Mouse (Mus musculus) megakaryocyte progenitor cell, adult 5-6 weeks (primary cell): ENCODE data around the gene Pou2f2. TPM values are rescaled to one million over a fixed set of nuclear protein-coding genes. Genes with fewer than 3 reads are reported as not detected.
A peak's percentile ranks its signal among the peaks of the same experiment; 100 is the strongest.

Experiments used
- ATAC-seq: replicated peaks from 2 replicates; pipeline ENCODE4 v1.8.0; 2016; ENCODE audit warnings: mild to moderate bottlenecking, moderate TSS enrichment, inconsistent platforms; ENCODE audit not compliant: poor library complexity
- total RNA-seq, 2 experiments: library from RNA; stranded (forward) in 1 of 2; stranded (reverse) in 1 of 2; fragments of 157-497, 149-512 nt in 1 of 2; fragments of 200-1000 nt in 1 of 2; gene quantifications; 2 replicates each; pipeline versions ENCODE4 v1.2.3 to v1.2.4; 2015 to 2017

Pou2f2 gene
- 13.8 and 18.1 TPM in 2 replicates for total RNA-seq (2015)
- 2.1 and 4.1 TPM in 2 replicates for total RNA-seq (2017)

DNA sequence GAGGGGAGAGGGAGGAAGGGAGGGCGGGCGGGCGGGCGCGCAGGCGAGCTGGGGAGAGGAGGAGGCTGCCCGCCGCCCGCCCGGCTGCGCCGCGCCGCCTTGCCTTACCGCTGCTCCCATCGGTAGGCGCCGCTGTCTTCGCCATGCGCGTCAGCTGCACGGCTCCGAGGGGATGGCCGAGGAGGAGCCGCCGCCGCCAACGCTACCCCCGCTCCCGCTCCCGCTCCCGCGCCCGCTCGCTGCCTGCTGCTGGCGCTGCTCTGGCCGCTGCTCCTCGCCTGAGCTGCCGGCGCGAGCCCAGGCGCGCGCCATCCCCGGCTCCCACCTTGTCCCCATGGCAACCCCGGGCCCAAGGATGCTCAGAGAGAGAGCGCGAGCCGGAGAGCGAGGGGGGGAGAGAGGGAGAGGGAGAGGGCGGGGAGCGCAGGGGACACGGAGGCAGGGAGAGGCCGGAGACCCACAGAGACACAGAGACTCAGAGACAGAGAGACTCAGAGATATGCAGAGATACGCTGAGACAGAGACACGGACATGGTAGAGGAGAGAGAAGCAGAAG lies at the start of gene Pou2f2:
TSS of gene Pou2f2 (minus strand) at position 121 of the 556 bp plus-strand sequence.
- peak; percentile 70 for ATAC-seq

DNA sequence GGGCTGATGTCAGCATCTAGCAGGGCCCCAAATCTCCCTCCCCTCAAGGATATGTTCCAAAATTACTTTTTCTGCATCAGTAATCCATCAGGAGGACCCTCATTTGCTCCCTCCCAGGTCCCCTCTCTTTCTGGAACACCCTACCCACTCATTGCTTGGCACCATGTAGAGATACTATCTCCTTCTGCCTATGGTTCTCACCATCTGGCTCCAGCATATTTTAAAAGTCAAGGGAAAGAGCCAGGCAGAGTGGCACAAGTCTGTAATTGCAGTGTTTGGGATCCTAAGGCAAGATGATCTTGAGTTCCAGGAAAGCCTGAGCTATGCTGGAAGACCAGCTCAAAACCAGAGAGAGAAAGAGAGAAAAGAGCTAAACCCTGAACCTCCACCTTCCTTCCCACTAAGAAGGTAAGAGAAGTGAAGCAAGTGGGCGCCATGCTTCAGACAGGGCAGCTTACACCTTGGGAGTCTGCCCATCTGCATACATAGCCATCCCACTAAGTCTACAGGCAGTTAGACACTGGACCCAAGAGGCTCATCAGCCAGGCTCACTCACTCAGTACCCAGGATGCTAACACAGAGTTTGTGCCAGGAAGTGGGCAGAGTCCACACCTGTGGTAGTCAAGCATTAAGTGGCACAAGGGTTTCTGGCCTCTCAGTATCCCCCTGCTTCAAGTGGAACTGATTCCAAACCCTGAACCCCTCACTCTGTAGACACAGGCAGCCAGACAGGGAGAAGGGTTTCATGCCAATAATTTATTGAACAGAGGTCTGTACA lies 48.2 kb upstream of the Pou2f2 start:
- ATAC-seq, result no peak

DNA sequence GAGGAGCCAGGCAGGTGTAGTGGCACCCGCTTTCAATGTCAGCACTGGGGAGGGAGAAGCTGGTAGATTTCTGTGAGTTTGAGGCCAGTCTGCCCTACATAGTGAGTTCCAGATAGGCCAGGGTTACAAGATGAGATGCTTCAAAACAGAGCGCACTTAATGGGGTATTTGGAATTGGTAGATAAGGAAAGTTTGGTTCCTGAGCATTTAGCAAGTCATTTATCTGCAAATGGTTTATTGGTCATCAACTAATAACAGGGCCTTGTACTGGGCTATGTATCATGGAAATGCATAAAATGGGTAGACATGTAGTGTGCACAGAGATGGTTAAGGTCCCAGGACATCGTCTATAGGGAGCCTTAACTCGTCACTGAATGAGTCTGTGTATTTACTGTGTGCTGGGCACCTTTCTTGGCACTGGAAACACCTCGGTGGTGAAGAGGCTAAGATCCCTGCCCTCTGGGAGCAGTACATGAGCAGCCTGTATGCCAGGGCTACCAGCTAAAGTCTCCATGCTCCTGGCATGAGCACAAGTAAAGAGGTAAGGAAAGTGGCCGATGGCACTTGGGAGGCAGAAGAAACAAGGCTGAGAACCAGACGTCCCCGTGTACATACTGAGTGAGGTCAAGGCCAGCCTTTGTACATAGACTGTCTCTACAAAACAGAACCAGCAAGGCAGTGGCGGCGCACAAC lies 42.9 kb upstream of the Pou2f2 start:
- no peak for ATAC-seq

DNA sequence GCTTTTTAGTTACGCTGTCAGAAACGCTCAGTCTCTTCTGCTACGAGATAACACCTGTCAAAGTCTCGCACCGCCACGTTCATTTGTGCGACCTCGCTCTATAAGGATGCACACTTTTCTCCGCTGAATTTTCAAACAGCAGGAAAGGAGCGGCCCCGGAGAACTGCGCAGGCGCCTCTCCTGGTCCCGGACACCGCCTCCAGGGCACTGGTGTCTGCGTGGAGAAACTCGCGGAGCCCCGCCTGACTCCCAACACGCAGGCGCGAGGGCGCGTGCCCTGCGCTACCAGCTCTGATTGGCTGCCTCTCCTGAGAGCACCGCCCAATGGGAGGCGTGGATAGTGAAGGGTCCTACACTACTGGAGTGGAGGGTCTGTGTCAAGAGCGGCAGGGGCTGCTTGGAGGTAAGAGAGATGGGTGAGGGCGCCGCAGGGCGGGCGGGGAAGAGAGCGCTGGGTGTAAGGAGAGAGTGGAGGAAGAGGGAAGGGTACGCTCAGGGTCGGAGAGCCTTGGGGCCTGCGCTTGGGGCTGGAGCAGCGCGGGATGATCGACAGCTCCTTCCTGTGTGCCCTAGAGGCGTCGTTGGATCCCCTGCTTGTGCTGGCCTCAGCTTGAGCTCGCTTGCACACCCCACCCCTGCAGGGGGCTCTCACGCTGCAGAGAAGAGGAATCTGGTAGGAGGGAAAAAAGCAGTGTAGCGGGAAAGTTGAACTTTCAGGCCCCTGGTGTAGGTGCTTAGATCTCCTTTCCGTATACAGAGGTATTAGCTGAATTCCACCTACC lies 41.8 kb upstream of the Pou2f2 start, which contains the start of gene Zfp526:
TSS of gene Zfp526 (plus strand) at position 324 of the 782 bp plus-strand sequence.
- peak; percentile 61 for ATAC-seq

DNA sequence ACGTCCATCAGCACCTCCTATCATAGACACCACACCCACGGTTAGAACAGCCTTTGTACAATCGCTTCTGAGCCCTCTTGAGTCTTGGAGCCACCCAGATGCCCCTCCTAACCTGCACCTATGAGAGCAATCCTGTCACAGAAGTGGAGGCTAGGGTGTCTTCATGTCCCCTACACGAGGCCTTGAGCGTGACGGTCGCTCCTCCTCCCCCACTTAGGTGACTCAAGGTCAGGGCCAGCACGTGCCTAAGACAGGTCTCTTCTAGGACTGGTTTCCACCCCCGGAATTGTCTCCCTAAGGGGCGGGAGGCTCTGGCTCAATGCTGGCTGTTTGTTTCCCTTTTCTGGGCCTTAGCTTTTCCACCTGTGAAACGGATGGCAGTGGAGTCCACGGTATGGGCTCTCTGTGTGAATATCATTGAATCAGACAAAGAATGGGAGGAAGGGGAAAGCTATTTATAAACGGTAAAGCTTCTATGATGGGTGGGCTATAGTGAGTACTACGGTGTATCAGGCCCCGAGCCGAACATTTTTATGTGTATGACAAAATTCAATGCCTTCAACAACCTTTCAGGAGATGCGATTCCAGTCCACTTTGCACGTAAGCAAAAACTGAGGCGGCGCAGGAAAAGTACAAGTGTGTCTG lies 41.1 kb upstream of the Pou2f2 start, which contains the start of gene Dedd2:
TSS of gene Dedd2 (minus strand) at position 159 of the 645 bp plus-strand sequence.
- ATAC-seq, result peak; percentile 13

DNA sequence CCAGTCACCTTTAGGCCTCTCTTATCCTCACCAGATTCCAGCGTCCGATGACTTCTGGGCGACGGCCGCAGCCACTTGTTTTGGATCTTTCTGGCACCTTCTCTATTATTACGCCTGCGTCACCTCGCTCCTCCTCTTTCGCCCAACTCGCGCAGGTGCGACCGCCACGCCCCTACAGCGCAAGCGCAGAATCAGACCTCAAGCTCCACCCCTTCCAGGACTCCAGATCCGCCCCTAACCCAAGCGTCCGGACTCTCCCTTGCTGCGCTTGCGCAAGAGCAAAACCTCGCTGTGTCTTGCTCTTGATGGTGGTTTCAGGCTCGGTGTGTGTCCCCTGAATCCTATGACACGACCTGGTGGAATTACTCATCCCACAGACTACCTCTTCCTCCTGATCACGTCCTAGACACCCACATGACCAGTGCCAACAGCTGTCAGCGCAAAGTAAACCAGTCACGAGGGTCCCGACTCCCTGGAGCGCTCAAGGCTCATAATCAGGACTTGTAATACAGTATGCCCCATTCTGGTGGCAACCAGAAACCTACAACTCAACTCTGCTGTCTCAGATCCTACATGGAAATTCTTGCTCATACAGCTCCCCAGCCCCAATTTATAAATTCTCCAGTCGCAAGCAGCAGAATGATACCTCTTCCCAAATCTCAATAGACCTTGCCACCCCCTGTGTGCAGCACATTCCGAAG lies 40.4 kb upstream of the Pou2f2 start:
- peak; percentile 59 for ATAC-seq

DNA sequence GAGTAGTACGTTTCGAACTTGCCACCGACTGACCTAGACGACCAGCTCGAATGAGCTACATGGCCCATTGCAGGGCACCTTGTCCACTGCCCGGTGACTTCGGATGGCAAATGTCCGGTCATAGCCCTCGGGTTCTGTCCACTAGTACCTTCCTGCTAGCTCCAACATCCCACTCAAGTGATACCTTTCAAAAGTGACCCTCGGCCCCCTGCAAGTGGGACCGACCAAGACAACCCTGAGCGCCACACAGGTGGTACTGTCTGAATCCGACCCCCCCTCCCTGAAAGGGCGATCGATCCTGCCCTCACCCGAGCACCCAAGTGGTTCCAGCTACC lies 39.9 kb upstream of the Pou2f2 start:
- ATAC-seq, result no peak

DNA sequence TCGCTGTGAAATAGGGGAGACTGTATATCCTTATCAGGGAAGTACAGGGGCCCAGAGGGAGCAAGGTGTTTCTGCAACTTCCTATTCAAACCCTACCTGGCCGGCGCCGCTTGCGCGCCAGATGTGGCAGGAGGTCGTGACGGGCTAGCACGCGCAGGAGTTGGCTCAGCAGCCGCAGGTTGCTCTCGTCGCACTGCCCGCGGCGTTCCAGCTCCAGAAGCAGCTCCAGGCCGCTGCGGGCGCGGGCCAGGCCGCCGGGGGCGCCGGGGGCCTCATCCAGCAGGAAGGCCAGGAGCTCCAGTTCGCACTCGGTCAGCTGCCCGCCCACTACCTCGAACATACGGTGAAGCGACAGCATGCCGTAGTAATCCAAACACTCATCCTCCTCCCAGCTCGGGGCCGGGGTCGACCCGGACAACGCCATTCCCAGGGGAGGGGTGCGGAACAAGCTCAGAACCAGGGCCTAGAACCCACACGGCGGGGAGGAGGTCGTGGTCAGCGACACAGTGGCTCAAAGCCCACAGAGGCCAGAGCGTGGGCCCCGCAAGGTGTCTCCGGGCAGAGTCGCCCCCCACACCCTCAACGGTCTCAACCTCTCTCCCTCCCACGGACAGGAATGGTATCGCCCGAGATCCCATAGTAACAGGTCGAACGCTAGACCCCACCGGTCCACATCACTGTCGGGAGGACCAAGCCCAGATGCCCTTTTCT lies 39.3 kb upstream of the Pou2f2 start:
- ATAC-seq, result peak; percentile 13; the same call in 1 of the 2 replicates

DNA sequence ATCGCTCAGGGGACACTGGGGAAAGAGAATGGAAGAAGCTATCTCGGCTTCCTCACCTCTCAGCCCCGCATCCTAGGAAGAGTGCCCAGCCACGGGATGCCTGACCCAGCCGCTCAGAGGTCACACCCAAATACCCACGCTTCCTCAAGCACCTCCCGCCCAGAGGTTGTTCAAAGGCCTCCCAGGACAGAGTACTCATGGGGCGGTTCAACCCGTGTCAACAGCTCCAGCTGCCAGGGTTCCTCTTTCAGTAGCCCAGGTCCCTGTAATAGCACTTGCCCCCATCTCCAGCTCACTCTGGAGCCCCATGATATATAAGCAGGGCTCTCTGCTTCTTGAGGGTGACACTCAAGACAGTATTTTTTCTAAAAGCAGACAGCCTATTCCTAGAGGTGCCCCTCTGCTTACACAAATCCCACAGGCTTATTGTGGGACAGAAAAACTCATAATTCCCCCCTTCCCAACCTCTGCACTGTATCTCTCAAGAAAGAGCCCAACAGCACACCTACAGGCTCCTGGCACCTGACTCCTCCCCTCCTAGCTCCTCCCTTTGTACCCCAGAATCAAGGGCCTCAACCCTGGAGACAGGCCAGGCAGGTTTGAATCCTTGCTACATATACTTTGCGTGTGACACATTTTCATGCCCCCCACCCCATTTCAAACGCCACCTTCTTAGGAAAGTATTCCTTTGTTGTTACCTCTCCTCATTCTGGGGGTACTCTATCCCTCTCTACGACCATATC lies 38.3 kb upstream of the Pou2f2 start:
- 0 out of 2 replicates have a peak, but pooled peaks have one; percentile 5 for ATAC-seq

DNA sequence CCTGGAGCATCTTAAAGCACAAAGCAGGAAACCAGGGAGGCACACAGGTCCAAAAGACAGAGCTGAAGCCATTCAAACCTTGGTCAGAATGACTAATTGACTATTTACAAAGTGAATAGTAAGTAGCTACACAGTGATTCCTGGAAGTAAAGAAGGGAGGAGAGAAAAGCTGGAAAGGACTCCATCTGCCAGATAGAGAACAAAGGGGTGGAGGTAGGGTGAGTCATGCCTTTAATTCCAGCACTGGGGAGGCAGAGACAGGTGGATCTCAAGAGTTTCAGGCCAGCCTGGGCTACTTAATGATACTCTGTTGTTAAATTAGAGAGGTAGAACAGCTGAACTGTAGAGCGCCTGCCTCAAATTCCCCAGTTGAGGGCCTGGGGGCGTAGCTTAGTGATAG lies 34.6 kb upstream of the Pou2f2 start:
- ATAC-seq, result no peak

DNA sequence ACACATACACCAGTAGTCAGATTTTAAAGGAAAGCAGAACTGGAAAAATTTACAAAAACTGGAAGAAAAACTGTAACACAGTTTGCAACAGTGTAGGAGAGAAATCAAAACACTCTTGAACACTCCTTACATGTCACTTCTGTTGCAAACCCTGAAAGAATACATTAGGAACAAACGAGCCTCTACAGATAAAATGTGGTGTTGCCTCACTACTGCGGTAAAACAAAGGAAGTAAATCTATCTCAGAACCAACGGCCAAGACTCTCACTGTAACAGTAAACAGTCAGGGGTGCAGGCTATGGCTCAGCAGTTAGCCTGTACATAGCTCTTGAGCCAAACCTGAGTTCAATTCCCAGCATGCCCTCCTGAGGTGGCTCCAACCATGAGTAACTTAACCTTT lies 33.6 kb upstream of the Pou2f2 start:
- peak; percentile 82 for ATAC-seq

DNA sequence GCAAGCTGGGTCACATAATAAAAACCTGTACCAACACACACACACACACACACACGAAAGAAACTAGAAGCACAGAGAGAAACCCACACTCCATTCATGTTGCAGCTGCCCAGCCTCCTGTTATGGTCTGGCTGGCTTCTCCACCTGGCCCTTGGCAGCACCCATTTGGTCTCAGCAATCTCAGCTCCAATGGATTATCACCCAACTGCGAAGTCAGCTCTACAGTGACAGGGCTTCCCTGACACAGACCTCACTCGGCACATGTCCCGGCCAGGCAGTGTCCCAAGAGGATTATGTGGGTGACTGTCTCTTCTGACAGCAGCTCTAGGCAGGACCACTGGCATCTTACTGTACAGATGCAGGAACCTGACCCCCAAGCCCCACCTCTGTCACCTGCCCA lies 31.0 kb upstream of the Pou2f2 start:
- no peak for ATAC-seq

DNA sequence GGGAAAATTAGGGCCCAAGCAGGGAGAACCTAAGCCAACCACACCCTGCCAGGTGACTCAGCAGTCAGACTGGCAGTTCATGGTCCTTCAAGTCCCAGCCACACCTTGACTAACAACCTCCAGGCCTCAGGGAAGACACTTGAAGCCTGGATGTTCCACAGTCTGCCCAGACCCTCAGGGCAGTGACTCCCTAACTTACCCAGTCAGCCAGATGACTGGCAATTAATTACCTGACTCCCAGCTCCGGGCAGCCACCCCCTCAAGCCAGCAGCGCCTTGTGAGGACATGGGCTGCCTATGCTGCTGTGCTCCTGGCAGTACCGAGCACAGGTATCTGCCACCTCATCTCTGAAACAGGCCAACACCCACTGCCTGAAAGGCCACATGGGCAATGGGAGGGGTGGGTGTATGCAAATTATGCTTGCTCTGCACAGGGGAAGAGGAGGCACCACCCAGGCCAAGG lies 29.7 kb upstream of the Pou2f2 start:
- ATAC-seq, result no peak

DNA sequence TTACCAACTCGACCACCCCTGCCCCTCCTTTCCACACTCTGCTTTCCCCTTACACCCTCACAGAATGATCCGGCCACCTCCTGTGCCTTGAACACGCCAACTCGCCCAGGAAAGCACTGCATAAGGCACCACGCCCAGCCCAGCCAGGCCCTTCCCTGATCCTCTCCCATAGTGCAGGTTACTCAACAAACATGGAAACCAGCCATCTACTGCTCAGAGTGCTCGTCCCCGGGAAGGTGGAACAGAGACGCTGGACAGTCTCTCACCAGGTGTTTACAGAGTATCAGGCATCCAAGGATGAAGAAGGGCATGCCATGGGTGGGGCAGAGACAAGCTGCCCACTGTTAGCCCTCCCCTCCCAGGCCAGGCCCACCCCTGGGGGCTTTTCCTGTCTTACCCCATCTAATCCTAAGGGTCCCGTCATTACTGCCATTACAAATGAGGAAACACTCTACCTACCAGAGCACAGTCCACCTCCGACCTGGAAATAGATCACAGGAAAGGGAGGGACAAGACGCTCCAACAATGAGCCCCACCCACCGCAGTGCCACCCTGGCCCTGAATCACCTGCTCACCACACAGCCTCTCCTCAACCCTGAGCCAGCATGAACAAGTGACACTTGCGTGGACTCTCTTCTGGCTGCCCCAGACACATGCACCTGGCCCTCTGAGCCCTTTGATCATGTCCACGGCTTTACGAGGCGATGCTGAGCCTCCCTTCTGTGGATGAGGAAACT lies 26.7 kb upstream of the Pou2f2 start:
- ATAC-seq, result no peak

DNA sequence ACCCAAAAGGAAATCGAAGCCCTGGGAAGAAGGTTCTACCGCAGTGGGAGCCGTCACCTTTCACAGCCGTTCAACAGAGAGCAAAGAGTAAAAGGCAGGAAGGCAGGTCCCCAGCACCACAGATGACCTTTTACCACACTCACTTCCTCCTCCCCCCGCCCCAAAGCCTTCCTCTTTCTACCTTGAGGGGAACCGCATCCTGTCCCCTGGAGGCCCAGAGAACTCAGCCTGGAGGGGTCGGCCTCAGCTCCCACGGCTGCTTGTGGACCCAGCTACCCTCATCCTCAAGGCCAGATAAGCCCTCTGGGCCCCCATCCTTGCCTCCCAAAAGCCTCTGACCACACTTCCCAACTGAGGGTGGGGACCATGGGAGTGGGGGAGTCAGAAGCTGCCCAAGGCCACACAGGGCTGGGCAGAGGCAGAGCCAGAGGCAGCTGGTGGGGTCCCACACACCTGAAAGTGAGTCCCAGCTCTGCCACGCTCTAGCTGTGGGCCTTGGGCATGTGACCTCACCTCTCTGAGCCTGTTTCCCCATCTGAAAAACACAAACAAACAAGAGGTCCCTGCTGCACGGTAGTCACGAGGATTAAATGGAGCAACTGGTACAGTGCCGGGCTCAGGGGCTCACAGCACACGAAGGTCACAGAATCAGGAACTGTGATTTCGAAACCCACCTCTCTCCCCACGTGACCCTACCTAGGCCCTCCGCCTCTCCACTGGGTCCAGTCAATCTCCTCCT lies 26.0 kb upstream of the Pou2f2 start:
- peak; percentile 72 for ATAC-seq

DNA sequence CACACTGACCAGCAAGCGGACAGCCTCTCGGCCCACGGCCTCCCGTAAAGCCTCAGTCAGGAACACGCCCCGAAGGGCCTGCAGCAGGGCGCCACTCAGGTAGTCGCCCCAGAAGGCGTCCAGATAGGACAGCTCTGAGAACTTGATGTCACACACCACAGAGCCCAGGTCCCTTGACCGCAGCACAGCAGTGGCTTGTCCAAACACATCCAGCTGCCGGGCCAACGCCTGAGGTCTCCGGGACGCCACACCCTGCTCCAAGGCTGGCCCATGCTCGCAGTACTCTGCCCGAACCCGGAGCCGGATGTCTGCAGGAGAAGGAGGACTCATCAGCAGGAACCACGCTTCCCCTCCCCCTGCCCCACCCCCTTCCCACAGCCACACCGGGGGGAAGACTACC lies 24.1 kb upstream of the Pou2f2 start:
- no peak for ATAC-seq

DNA sequence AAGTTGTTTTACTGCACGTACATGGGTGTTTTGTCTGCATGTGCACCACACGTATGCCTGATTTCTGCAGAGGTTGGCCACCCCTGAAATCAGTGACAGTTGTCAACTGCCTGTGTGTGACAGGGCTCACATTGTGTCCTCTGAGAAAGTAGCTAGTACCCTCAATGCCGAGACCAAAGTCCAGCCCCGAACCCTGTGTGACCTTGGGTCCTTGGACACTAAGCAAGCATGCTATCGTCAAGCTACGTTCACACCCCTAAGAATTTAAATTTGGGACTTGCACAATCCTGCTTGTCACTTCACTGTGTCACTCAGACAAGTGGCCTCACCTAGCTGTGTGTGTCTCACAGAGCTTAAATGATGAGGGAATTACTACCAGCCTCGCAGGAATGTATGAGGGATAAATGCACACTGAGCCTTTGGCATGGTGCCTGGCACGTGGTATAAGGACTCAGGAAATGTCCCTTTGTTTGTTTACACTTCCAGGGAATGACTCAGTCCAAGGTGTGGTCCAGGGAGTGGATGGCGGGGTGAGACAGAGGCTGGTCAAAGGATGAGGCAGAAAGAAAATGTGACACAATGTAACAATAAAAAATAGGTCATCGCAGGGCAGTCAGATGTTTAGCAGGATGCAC lies 18.0 kb upstream of the Pou2f2 start:
- ATAC-seq, result no peak
